Mouse (Mus musculus): ENCODE results near the gene Hoxc4. TPM values are rescaled to one million over a fixed set of nuclear protein-coding genes. Genes with fewer than 3 reads are reported as not detected.

The Hoxc4 gene
- polyA plus RNA-seq, 1 experiment from 2014 or later, result 8.6 TPM

- 53% methylated on average over 2 of the region's 2 CpGs for WGBS
- ATAC-seq (ENCODE audit: low FRiP score, low TSS enrichment), result no peak
- Histone ChIP-seq H3K4me3 (ENCODE audit: low read length) (no peak overlapping the region), H3K27me3 (ENCODE audit: control insufficient read depth, insufficient read depth, low read length) (no peaks in the 10 kb centered on the region), H3K9me3 (ENCODE audit: control insufficient read depth, low read length) (no peaks in the 10 kb centered on the region), H3K36me3 (ENCODE audit: control insufficient read depth, insufficient read depth, low read length) (no peaks in the 10 kb centered on the region), H3K9ac (ENCODE audit: low read depth, low read length) (no peak overlapping the region), H3K27ac (ENCODE audit: low read depth, low read length) (no peak overlapping the region), H3K4me2 (replicated peaks; ENCODE audit: low read depth, low read length) (no peak overlapping the region), H3K4me1 (ENCODE audit: control insufficient read depth, insufficient read depth, low read length) (peaks cover 55% of the 10 kb centered on the region)
These were observed 37.7 kb downstream of the Hoxc4 start for GRCm38 (mm10) chr15:103056396-103056795.

- Histone ChIP-seq H3K27ac (ENCODE audit: low read depth, low read length) (peak overlapping the region; percentile 90), H3K9me3 (ENCODE audit: control insufficient read depth, low read length) (no peaks in the 10 kb centered on the region), H3K9ac (ENCODE audit: low read depth, low read length) (peak overlapping the region; percentile 71), H3K4me3 (ENCODE audit: low read length) (peak overlapping the region; percentile 40), H3K4me1 (ENCODE audit: control insufficient read depth, insufficient read depth, low read length) (peaks cover 60% of the 10 kb centered on the region), H3K27me3 (ENCODE audit: control insufficient read depth, insufficient read depth, low read length) (no peaks in the 10 kb centered on the region), H3K4me2 (replicated peaks; ENCODE audit: low read depth, low read length) (peak overlapping the region; percentile 65), H3K36me3 (ENCODE audit: control insufficient read depth, insufficient read depth, low read length) (no peaks in the 10 kb centered on the region)
- ATAC-seq (ENCODE audit: low FRiP score, low TSS enrichment), result no peak
- 4% methylated on average over 12 of the region's 12 CpGs for WGBS
These were observed 40.0 kb downstream of the Hoxc4 start for GRCm38 (mm10) chr15:103058715-103059114.

GRCm38 (mm10) chr15:103059393-103059992 lies 40.8 kb downstream of the Hoxc4 start:
- Histone ChIP-seq H3K27me3 (ENCODE audit: control insufficient read depth, insufficient read depth, low read length) (no peaks in the 10 kb centered on the region), H3K27ac (ENCODE audit: low read depth, low read length) (peak overlapping the region; percentile 90), H3K4me1 (ENCODE audit: control insufficient read depth, insufficient read depth, low read length) (peaks cover 60% of the 10 kb centered on the region), H3K9ac (ENCODE audit: low read depth, low read length) (peak overlapping the region; percentile 71), H3K4me2 (replicated peaks; ENCODE audit: low read depth, low read length) (peak overlapping the region; percentile 65), H3K9me3 (ENCODE audit: control insufficient read depth, low read length) (no peaks in the 10 kb centered on the region), H3K36me3 (ENCODE audit: control insufficient read depth, insufficient read depth, low read length) (no peaks in the 10 kb centered on the region), H3K4me3 (ENCODE audit: low read length) (peak overlapping the region; percentile 40)
- ATAC-seq (ENCODE audit: low FRiP score, low TSS enrichment), result no peak
- 2% methylated on average over 21 of the region's 21 CpGs for WGBS

- peak overlapping the region; percentile 40 for H3K4me3 ChIP-seq (ENCODE audit: low read length)
These were observed 41.2 kb downstream of the Hoxc4 start for GRCm38 (mm10) chr15:103060021-103060340.

GRCm38 (mm10) chr15:103060341-103061130 lies 41.8 kb downstream of the Hoxc4 start:
- ATAC-seq (ENCODE audit: low FRiP score, low TSS enrichment), result peak; percentile 89
- 2% methylated on average over 36 of the region's 36 CpGs for WGBS
- H3K9me3 ChIP-seq (ENCODE audit: control insufficient read depth, low read length), result no peaks in the 10 kb centered on the region
- H3K27ac ChIP-seq (ENCODE audit: low read depth, low read length), result peak overlapping the region; percentile 90
- H3K36me3 ChIP-seq (ENCODE audit: control insufficient read depth, insufficient read depth, low read length), result no peaks in the 10 kb centered on the region
- peak overlapping the region; percentile 65 for H3K4me2 ChIP-seq (replicated peaks; ENCODE audit: low read depth, low read length)
- peaks cover 62% of the 10 kb centered on the region for H3K4me1 ChIP-seq (ENCODE audit: control insufficient read depth, insufficient read depth, low read length)
- no peaks in the 10 kb centered on the region for H3K27me3 ChIP-seq (ENCODE audit: control insufficient read depth, insufficient read depth, low read length)
- peak overlapping the region; percentile 71 for H3K9ac ChIP-seq (ENCODE audit: low read depth, low read length)
- H3K4me3 ChIP-seq (ENCODE audit: low read length), result peak overlapping the region; percentile 40

More at GRCm38 (mm10) chr15:103060021-103060340, 41.2 kb downstream of the Hoxc4 start:
- WGBS, result 4% methylated on average over 11 of the region's 11 CpGs
- ATAC-seq (ENCODE audit: low FRiP score, low TSS enrichment), result no peak
- Histone ChIP-seq H3K4me2 (replicated peaks; ENCODE audit: low read depth, low read length) (peak overlapping the region; percentile 65), H3K9me3 (ENCODE audit: control insufficient read depth, low read length) (no peaks in the 10 kb centered on the region), H3K4me1 (ENCODE audit: control insufficient read depth, insufficient read depth, low read length) (peaks cover 60% of the 10 kb centered on the region), H3K9ac (ENCODE audit: low read depth, low read length) (peak overlapping the region; percentile 71), H3K27me3 (ENCODE audit: control insufficient read depth, insufficient read depth, low read length) (no peaks in the 10 kb centered on the region), H3K27ac (ENCODE audit: low read depth, low read length) (peak overlapping the region; percentile 90), H3K36me3 (ENCODE audit: control insufficient read depth, insufficient read depth, low read length) (no peaks in the 10 kb centered on the region)

DNA sequence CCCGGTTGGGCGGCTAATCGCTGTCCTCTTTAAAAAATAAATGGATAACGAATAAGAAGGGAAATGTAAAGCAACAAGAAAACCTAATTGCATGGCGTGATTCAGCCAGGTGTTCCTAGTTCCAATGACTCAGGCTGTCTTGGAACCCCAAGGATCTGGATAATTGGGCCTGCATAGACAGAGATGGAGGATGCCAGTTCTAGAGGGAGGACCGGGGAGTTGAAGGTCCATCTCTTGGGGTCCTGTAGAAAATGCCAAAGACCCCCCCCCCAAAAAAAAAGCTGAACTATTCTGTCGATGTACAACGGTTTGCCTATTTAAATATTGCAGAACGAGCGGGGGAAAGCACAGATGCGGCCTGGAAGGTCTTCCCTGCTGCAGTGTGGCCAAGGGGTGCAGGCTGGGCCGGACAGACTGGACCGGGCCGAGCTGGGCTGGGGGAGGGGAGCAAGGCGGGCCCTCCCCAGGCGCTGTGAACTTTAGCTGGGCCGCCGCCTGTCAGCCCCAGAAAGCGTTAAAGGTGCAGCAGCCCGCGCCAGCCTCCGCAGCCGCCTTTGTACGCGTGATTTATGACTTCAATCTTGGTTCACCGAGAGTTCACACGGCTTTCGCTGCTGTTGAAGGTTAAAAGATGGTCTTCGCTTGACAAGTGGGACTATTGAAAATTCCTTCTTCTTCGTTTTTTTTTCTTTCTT lies 42.5 kb downstream of the Hoxc4 start:
- H3K4me3 ChIP-seq (ENCODE audit: low read length), result peak overlapping the region; percentile 40
- H3K36me3 ChIP-seq (ENCODE audit: control insufficient read depth, insufficient read depth, low read length), result no peaks in the 10 kb centered on the region
- ATAC-seq (ENCODE audit: low FRiP score, low TSS enrichment), result peak; percentile 41
- H3K27me3 ChIP-seq (ENCODE audit: control insufficient read depth, insufficient read depth, low read length), result no peaks in the 10 kb centered on the region
- WGBS, result 1% methylated on average over 30 of the region's 30 CpGs
- H3K4me1 ChIP-seq (ENCODE audit: control insufficient read depth, insufficient read depth, low read length), result peaks cover 61% of the 10 kb centered on the region
- H3K9ac ChIP-seq (ENCODE audit: low read depth, low read length), result peak overlapping the region; percentile 42
- no peaks in the 10 kb centered on the region for H3K9me3 ChIP-seq (ENCODE audit: control insufficient read depth, low read length)
- H3K4me2 ChIP-seq (replicated peaks; ENCODE audit: low read depth, low read length), result peak overlapping the region; percentile 65
- peak overlapping the region; percentile 90 for H3K27ac ChIP-seq (ENCODE audit: low read depth, low read length)

DNA sequence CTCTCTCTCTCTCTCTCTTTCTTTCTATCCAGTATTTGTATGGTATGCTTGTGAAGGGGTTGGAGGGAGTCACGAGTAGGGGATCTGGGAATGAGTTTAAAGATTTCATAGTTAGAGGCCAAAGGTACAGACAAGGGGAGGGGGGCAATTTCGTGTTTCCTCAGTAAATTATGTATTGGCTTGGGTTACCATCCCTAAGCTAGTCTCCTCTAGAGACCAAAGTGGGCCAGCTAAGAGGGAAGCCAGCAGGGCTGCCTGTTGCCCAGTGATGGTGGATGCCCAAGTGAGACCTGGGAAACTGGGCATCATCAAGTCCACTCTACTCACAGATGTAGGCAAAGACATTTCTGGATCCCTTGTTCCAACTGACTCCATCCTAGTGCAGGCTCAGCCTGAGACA lies 43.3 kb downstream of the Hoxc4 start:
- no peaks in the 10 kb centered on the region for H3K36me3 ChIP-seq (ENCODE audit: control insufficient read depth, insufficient read depth, low read length)
- peak overlapping the region; percentile 90 for H3K27ac ChIP-seq (ENCODE audit: low read depth, low read length)
- no peak for ATAC-seq (ENCODE audit: low FRiP score, low TSS enrichment)
- peak overlapping the region; percentile 65 for H3K4me2 ChIP-seq (replicated peaks; ENCODE audit: low read depth, low read length)
- H3K9me3 ChIP-seq (ENCODE audit: control insufficient read depth, low read length), result no peaks in the 10 kb centered on the region
- H3K9ac ChIP-seq (ENCODE audit: low read depth, low read length), result no peak overlapping the region
- no peak overlapping the region for H3K4me3 ChIP-seq (ENCODE audit: low read length)
- peaks cover 54% of the 10 kb centered on the region for H3K4me1 ChIP-seq (ENCODE audit: control insufficient read depth, insufficient read depth, low read length)
- 3% methylated on average over 2 of the region's 2 CpGs for WGBS
- no peaks in the 10 kb centered on the region for H3K27me3 ChIP-seq (ENCODE audit: control insufficient read depth, insufficient read depth, low read length)

GRCm38 (mm10) chr15:103065642-103066041 lies 46.9 kb downstream of the Hoxc4 start:
- Histone ChIP-seq H3K4me3 (ENCODE audit: low read length) (no peak overlapping the region), H3K36me3 (ENCODE audit: control insufficient read depth, insufficient read depth, low read length) (no peaks in the 10 kb centered on the region), H3K4me2 (replicated peaks; ENCODE audit: low read depth, low read length) (no peak overlapping the region; the same call in 1 of the 2 replicates), H3K27ac (ENCODE audit: low read depth, low read length) (peak overlapping the region; percentile 57; the same call in 1 of the 2 replicates), H3K9me3 (ENCODE audit: control insufficient read depth, low read length) (no peaks in the 10 kb centered on the region), H3K4me1 (ENCODE audit: control insufficient read depth, insufficient read depth, low read length) (peaks cover 60% of the 10 kb centered on the region), H3K9ac (ENCODE audit: low read depth, low read length) (no peak overlapping the region), H3K27me3 (ENCODE audit: control insufficient read depth, insufficient read depth, low read length) (no peaks in the 10 kb centered on the region)
- peak; percentile 40; the same call in 1 of the 2 replicates for ATAC-seq (ENCODE audit: low FRiP score, low TSS enrichment)
- WGBS, result 2% methylated on average over 7 of the region's 7 CpGs

GRCm38 (mm10) chr15:103067701-103068100 lies 49.0 kb downstream of the Hoxc4 start:
- no peak overlapping the region for H3K27ac ChIP-seq (ENCODE audit: low read depth, low read length)
- ATAC-seq (ENCODE audit: low FRiP score, low TSS enrichment), result no peak
- H3K4me1 ChIP-seq (ENCODE audit: control insufficient read depth, insufficient read depth, low read length), result peaks cover 49% of the 10 kb centered on the region
- H3K36me3 ChIP-seq (ENCODE audit: control insufficient read depth, insufficient read depth, low read length), result no peaks in the 10 kb centered on the region
- H3K4me3 ChIP-seq (ENCODE audit: low read length), result no peak overlapping the region
- no peak overlapping the region for H3K9ac ChIP-seq (ENCODE audit: low read depth, low read length)
- H3K4me2 ChIP-seq (replicated peaks; ENCODE audit: low read depth, low read length), result no peak overlapping the region
- H3K27me3 ChIP-seq (ENCODE audit: control insufficient read depth, insufficient read depth, low read length), result no peaks in the 10 kb centered on the region
- WGBS, result 73% methylated on average over 4 of the region's 4 CpGs
- no peaks in the 10 kb centered on the region for H3K9me3 ChIP-seq (ENCODE audit: control insufficient read depth, low read length)
